Mouse (Mus musculus) G1E (cell line): ENCODE measurements around the gene Ccdc85c.

Experiments
- CTCF ChIP-seq: IDR thresholded peaks from 2 replicates; pipeline ENCODE4 v1.5.1; 2012; ENCODE audit warnings: low read depth, low read length, inconsistent platforms, mixed read lengths
- GATA1 ChIP-seq: IDR thresholded peaks from 2 replicates; pipeline ENCODE4 v1.6.1; 2012; ENCODE audit warnings: borderline replicate concordance, low read length, inconsistent platforms, mixed read lengths
- TAL1 ChIP-seq: conservative IDR thresholded peaks from 2 replicates; pipeline ENCODE4 v1.6.1; 2012; ENCODE audit warnings: low read depth, low read length, inconsistent platforms, mixed read lengths

GRCm38 (mm10) chr12:108171336-108171735 is 103.9 kb downstream of the Ccdc85c start:
- TF ChIP-seq CTCF (no peak), TAL1 (no peak), GATA1 (no peak)
